Mouse (Mus musculus): ENCODE results near the gene Lars2. TPM values are rescaled to one million over a fixed set of nuclear protein-coding genes. Genes with fewer than 3 reads are reported as not detected.

Lars2 gene
- polyA plus RNA-seq, 1 experiment = 280 TPM

DNA sequence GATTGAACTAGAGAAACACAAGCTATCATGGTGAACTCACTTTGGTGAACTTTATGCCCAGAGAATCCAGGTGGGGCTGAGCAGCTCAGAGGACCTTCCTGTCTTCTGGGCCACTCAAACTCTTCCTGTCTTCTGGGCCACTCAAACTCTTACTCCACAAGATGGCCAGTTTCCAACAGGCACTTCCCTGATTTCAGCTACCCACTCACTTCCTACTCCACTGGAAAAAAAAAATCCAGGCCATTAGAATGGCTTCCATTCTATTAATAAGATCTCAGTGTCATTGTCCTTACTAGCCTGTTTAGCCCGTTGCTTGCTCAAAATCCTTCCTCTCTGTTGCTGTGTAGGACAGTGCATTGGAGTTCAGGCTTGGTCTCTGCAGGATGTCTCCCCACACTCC is 108.8 kb downstream of the Lars2 start:
- no peak for DNase-seq (ENCODE audit: low spot score)

DNA sequence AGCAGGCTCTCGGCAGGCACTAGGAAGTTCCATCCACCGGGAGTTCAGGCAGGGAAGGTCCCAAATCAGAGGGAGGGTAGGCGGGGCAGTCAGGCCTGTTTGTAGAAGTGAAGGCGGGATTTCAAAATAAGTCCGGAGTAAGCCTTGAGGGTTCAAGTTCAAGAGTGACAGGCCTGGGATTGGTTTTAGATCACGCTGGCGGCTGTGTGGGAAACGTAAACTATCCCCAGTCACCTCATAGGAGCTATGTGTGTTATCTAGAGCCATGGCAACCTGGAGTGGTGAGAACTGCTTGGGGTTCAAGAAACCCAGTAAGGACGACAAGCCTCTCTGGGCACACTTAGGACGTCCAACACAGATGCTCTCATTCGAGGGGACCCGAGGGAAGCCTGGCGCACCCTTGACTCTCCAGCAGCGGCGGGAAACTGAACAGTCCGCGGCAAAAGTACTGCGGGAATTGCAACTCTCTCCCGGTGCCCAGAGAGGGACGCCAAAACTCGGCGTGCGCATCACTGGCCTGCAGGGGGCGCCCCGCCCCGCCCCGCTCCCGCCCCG is 111.4 kb downstream of the Lars2 start:
- DNase-seq (ENCODE audit: low spot score) = no peak

DNA sequence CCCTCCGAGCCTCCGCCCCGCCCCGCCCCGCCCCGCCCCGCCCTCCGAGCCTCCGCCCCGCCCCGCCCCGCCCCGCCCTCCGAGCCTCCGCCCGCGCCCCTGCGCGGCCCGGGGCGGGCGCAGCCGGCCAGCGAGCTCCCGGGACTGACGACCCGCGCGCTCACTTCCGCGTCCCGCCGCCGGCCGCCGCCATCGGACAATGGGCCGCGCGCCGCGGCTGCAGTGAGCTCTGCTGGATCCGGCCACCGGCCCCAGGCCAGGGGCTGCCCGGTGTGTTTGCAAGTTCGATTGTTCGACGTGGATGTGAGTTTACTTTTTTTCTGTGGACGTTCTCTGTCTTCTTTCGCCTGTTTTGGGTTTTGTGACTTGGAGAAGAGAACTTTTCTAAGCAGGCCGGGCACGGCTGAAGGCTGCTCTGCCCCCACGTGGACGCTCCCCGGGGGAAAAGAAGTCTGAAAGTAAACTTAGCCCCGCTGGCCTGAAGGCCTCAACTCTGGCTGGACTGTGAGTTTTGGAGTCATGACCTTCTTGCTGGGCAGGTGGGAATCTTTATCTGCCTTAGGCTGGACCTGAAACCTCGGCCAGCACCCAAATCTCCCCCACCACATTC is 112.0 kb downstream of the Lars2 start, which contains the start of gene Limd1:
Gene Limd1 (plus strand): TSS at position 121 of the 610 bp plus-strand sequence.
- peak; percentile 71 for DNase-seq (ENCODE audit: low spot score)

DNA sequence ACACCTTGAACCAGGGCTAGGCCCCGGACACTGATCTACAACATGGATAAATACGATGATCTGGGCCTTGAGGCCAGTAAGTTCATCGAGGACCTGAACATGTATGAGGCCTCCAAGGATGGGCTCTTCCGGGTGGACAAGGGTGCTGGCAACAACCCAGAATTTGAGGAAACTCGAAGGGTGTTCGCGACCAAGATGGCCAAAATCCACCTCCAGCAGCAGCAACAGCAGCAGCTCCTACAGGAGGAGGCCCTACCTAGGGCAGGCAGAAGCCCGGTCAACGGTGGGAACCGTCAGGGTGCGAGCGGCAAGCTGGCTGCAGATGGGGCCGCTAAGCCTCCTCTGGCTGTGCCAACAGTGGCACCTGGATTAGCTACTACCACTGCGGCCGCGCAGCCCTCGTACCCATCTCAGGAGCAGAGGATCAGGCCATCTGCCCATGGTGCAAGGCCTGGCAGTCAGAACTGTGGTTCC is 112.5 kb downstream of the Lars2 start:
- no peak for DNase-seq (ENCODE audit: low spot score)

DNA sequence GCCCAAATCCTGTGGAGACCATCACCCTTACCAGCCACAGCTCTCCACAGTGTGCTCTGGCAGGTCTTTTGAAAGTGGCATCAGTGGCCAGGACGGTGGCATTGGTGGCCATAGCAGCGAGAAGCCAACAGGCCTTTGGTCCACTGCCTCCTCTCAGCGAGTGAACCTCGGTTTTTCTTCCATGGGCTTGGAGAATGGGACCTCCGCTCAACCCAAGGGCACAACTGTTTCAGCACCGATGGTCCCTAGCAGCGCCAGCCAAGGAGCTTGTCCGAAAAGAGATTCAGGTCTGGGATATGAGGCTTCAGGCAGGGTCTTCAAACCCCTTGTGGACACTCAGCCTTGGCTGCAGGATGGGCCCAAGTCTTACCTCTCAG is 113.1 kb downstream of the Lars2 start:
- no peak for DNase-seq (ENCODE audit: low spot score)

DNA sequence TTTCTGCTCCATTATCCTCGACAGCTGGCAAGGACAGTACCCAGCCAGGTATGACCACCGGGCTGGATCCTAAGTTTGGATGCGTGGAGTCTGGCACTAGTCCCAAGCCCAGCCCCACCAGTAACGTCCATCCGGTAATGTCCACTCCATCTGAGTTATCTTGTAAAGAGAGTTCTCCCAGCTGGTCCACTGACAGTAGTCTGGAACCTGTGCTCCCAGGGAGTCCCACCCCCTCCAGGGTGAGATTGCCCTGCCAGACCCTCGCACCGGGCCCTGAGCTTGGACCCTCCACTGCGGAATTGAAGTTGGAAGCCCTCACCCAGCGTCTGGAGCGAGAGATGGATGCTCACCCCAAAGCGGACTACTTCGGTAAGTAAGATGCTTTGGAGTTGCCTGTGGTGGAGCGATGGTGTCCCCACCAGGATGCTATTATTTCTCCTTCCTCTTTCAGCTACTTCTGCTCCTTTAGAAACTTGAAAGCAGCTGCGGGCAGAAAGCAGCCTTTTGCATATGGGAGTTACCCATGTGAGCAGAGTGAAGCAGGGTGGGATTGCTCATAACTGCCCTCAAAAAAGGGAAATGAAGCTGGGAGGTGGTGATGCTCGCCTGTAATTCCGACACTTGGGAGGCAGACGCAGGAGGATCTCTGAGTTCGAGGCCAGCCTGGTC is 113.7 kb downstream of the Lars2 start:
- no peak for DNase-seq (ENCODE audit: low spot score)

DNA sequence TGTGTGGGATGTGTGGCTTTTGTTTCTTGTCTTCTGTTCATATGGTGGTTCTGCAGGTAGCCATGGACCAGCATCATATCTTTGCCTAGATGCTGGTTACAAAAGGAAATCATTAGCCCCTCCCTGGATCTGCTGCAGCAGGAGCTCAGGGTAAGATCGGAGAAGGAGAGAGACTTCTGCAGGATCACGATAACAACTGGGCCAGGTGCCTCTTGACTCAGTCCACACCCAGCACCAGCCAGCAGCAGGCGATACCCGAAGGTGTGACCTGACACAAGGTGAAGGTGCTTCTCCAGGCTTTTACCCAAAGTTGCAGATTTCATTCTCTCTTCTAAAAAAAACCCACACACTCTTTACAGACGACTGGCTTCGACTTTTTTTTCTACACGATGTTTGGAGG is 114.4 kb downstream of the Lars2 start:
- no peak for DNase-seq (ENCODE audit: low spot score)

DNA sequence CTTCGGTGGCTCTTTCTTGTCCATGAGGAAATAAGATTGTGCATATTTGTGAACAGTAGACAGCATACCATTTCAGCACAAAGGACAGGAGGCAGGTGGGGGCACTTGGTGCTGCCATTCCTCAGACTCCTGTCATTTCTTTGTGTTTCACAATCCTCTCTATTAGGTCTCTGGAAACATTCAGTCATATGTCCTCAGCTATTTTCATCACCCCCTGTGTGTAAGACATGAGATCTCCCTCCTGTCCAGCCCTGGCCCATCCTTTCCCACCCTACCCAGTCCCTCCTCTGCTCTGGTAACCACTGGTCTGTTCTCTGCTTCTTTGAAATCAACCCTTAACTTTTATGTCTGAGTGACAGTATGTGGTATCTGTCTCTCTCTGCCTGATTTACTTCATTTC is 116.9 kb downstream of the Lars2 start:
- DNase-seq (ENCODE audit: low spot score) = no peak

DNA sequence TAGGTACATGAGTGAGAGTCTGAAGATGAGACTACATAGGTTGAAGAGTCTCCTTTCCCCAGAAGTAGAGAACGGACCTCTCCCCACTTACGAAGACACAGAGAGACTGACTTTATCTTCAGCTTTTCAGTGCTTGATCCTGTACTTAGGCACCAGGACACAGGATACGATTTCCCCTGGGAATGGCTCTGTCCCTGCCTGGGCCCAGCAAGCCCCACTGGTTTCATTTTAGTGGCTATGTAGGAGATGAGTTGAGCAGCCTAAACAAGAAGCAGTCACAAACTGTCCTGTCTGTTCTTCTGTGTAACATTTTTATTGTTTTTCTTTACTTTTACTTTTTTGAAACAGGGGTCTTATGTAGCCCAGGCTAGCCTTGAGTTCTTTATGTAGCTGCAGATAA is 118.1 kb downstream of the Lars2 start:
- DNase-seq (ENCODE audit: low spot score) = no peak

DNA sequence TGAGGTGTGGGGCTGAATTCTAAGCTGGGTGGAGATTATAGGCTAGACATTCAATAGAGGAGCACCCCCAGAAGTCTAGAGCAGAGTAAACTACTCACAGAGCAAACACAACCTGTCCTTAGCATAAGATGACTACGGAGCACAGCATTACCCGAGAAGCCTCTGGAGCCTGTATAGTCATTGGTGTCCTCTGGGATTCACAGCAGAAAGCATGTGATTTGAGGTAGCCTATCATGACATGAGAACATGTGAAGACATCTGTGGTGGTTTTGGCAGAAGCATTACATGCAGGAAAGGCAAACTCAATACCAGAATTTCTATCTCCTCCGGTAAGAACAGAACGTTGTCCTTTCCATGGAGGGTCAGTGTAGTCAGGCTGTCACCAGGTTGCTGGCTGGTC is 118.8 kb downstream of the Lars2 start:
- no peak for DNase-seq (ENCODE audit: low spot score)

DNA sequence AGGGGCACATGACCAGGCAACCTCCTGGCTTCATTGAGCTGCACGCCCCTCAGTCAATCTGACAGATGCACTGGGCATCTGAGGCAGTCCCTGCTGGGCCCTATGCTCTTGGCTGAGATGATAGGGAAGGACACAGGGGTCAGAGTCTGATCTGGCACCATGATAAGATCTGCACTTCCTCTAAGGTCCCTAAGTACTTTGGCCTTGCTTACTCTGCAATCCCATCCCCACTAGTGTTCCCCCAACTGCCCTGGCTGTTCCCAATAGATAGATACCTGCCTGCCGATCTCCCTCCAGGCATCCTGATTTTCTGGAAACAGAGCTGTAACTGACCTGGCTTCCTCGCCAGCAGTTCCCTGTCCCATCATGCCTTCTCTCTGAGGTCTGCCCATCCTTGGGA is 119.9 kb downstream of the Lars2 start:
- no peak for DNase-seq (ENCODE audit: low spot score)

DNA sequence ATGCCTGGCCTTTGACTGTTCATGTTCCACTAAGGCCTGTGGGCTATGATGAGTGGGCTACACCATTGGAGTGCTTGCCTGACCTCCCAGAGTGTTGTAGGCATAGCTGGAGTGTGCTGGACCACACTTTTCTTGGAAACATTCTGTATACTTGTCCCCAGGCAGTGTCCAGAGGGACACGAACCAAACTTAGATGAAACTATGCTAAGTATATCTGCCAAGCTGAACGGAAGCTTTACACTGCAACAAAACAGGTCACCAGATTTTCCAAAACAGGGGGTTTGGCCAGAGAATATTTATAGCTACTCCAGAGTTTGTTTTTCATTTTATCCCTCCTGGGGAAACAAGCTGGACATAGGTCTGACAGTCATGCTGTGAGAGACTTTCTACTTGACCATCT is 122.3 kb downstream of the Lars2 start:
- no peak for DNase-seq (ENCODE audit: low spot score)

DNA sequence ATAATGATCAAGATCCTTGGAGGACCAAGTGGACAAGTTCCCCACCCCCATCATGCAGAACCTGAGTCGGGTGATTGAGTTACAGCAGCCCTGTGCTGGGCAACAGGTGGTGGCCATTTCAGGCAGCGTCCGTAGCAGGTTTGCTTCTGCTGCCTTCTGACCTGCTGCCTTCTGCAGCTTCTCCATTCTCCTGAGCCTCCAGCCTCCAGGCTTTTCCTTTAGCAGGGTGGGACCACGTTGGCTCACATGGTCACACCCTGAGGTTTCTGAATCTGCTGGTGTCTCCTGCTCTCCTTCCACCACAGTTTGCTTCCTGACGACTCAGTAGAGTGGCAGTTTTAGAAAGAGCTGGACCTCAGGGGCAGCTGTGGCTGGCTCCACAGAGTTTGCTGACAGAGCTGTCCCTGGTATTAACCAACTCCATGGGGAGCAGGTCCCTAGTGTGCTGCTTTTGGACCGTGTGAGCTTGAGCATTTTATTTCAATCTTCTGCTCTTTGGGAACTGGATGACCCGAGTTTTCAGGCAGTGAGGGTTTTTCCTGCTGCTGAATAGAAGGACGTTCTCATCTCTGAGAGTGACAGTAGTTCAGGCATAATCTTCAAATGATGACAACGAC is 123.1 kb downstream of the Lars2 start:
- DNase-seq (ENCODE audit: low spot score) = no peak

DNA sequence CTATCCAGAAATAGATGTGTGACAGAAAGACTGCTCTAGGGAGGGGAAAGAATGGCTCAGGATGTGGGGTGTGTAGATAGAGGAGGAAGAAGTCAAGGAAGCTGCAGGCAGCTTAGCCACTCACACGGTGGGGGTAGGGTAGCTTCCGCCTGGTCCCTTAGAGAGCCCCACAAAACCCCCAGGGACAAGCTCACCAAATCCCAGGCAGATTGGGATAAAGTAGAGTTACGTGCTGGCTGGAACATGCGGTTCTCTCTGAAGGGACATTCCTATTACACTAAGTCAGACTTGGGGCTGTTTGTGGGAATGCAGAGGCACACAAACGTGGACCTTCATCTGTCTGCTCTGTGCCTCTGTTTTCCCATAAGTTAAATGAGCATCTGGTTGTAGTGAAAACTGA is 124.2 kb downstream of the Lars2 start:
- DNase-seq (ENCODE audit: low spot score) = no peak

DNA sequence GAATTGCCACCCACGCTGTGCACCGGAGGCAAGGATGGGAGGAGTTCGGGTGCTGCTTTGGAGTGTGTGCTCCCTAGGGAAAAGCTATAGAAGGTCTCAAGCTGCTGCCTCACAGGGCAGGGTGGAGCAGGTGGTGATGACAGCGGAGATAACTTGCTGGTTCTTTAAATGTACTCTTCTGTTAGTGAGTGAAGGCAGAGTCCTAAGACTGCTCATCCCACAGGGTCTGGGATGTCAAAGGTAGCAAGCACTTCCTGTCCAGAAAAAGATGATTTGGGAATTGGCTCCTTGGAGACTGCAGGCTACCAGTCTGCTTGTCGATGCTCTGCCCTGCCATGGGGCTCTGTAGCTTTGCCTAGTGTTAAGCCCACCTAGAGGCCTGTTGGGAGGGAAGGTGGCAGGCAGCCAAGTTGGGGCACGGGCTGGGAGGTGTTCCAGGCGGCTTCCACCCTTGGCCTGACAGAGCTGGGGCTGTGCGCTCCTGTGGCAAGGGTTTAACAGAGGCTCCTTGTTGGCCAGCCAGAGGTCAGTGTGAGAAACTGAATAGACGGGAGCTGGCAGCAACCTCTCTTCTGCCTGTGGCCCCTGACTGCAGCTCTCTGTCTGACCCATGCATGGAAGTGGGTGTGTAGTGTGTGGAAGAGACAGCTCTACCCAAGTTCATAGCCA is 125.3 kb downstream of the Lars2 start:
- no peak for DNase-seq (ENCODE audit: low spot score)

DNA sequence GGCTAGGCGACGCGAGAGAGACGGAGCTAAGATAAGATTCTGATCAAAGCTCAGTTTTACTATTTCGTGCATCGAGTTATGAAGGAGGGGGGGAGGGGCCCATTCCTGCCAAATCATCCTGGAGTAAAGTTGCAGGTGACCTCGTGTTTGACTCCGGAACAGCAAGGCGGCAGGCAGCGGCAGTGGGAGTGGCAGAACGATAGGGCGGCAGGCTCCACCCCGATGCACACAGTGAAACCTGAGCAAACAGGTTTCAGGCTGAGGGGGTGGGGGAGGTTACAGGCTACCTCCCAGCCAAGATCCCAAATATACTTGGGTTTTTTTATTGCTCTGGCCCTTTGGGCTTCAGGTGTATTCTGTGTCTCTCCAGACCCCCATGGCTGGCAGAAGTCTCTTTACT is 129.9 kb downstream of the Lars2 start:
- DNase-seq (ENCODE audit: low spot score) = no peak

DNA sequence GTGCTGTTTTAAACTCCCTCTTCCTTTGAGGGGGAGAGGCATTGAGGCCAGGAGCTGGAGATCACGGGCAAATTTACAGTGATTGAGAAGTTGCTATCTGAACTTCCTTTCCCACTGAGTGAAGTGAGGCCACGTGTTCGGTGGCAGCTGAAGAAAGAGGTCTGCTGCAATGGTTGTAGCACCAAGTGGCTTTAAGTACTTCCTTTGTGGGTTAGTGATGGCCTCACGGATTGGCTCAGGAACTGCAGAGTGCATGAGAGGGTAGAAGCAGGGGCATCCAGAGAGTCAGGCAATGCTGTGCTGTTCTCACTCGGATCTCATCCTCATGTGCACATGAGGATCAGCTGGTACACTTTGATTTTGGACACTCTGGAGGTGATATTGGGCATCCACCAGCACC is 131.2 kb downstream of the Lars2 start:
- no peak for DNase-seq (ENCODE audit: low spot score)

DNA sequence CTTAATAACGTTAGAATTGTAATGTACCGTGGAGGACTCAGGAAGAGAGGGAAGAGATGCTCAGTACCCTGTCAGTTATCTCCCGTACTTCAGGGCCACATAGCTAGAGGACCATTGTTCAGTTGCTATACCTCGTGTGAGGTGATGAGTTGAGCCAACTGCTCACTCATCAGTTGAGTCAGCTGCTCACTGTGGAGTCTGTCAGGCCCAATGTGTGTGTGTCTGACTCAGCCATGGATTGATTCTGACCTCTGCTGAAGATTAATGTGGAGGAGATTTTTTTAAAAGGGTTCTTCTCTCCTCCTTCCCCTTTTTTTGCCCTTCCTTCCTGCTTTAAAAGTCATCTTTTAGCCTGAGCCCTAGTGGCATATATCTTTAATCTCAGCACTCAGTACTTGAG is 133.8 kb downstream of the Lars2 start:
- no peak for DNase-seq (ENCODE audit: low spot score)

DNA sequence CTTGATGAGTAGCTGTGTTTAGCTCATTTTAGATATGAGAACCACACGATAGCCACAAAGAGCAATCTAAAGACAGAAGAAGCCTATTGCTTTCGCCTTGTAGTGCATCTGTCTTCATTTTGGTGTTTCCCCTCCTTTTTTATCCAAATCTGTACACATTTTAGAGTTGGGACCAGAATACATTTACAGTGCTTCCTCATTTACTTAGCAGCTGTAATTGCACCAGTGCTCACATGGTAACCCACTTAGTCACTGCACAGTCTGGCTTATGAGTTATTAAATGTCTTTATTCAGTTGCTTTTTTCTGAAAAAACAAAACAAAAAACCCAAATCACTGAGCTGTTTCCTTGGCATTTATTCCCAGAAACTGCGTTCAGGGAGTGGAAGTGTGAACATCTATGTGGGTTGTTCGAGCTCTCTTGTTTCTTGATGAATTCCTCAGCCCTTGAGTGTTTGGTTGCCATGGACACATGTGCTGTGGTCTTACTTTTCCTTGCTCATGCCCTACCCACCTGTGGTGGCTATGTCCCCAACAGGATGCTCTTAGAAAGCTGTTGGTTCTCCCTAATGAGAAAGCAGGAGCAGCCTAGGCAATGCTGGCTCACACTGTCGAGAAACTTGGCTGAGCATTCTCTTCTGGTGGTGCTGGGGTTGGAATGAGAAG is 136.6 kb downstream of the Lars2 start:
- no peak for DNase-seq (ENCODE audit: low spot score)

DNA sequence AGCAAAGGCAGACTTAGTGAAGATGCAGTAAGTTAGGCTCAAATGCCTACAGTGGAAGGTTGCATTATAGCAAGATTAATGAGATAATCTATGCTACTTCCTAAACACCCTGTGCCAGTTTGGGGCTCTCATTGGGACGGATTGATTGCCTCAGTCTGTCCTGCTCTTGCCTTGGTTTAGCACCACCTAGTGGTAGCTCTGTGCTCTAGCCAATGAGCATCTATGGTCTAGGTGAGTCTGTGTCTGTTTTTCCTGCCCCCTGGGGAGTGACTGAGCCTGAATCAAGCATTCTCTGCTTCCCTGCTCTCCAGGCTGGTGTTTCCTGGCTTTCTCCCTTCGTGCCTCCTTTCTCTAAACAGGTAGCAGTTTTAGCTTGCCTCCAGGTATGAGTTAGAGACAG is 137.6 kb downstream of the Lars2 start:
- no peak for DNase-seq (ENCODE audit: low spot score)

DNA sequence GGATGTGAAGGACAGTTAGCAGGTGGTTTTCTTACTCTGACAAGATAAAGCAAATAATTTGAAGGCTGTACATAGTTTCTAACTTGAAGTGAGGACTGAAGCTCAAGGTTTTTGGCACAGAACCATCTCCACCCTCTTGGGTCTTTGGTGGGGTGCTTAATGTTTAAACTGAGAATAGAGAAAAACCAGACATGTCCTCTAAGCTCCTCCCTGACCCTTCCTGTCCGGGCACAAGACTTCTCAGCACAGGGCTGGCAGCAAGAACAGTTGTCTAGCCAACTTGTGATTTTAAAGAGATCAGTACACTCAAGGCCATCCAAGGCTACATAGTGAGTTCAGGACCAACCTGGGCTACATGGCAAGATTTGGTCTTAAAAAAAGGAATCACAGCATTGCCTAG is 138.9 kb downstream of the Lars2 start:
- DNase-seq (ENCODE audit: low spot score) = no peak

Measured in urinary bladder, adult 2 months (tissue).